Mouse (Mus musculus): ENCODE results near the gene N6amt1.

DNA sequence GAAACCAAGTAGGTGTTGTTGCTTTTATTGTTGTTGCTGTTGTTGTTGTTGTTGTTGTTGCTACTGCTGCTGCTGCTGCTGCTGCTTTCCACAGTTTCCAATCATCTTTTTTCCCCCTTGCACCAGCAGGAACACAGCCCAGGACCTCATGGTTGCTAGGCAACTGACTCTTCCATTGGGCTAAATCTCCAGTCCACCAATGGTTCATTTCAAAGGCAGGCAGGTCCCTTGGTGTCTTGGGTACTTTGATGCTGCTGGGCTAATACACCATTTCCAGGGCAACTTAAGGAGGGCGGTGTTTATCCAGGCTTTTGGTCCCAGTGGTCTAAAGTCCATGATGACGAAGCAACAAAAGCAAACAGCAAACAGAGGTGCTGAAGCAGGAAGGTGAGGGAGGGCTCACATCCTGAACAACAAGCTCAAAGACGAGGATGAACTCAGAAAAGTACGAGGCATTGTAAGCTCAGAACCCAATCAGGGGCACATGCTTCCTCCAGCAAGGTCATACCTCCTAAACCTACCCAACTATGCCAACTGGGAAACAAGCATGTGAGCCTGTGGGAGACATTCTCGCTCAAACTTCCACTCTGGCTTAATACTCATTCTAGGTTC, 35.7 kb upstream of the N6amt1 start:
- TF ChIP-seq MYOD1 (IDR thresholded peaks at IDR 0.05; ENCODE audit: control insufficient read depth in 1 of 3, insufficient read length in 2 of 3, low read depth in 2 of 3): no peak
- no peak for TF ChIP-seq MAX (IDR thresholded peaks at IDR 0.05; ENCODE audit: low read depth)
